Mouse (Mus musculus) left cerebral cortex, postnatal 36 days (tissue): ENCODE measurements at regions not wholly inside any gene's neighbourhood (a gene's known extent, or its start where the extent isn't known, plus 50 kb on each side); places are given as distances from the start of the nearest gene placed in this dataset.

Experiments
- DNase-seq, 2 experiments: peaks; one replicate each; pipeline ENCODE4 v3.0.0; 2021 to 2022; ENCODE audit warnings: low spot score in 2 of 2, mixed read lengths in 1 of 2
- intact Hi-C: fragments of 180-260 bp; cut with DNase I; formaldehyde crosslinking; loops from one replicate; pipeline ENCODE4 v1.15.1; 2025

GRCm38 (mm10) chr6:117407206-117407858, 239.0 kb downstream of the Cxcl12 start:
- intact Hi-C loops, result no loop called here
- no peak for DNase-seq

GRCm38 (mm10) chr6:117407953-117408352, 239.6 kb downstream of the Cxcl12 start:
- intact Hi-C loops, result no loop called here
- no peak for DNase-seq

DNA sequence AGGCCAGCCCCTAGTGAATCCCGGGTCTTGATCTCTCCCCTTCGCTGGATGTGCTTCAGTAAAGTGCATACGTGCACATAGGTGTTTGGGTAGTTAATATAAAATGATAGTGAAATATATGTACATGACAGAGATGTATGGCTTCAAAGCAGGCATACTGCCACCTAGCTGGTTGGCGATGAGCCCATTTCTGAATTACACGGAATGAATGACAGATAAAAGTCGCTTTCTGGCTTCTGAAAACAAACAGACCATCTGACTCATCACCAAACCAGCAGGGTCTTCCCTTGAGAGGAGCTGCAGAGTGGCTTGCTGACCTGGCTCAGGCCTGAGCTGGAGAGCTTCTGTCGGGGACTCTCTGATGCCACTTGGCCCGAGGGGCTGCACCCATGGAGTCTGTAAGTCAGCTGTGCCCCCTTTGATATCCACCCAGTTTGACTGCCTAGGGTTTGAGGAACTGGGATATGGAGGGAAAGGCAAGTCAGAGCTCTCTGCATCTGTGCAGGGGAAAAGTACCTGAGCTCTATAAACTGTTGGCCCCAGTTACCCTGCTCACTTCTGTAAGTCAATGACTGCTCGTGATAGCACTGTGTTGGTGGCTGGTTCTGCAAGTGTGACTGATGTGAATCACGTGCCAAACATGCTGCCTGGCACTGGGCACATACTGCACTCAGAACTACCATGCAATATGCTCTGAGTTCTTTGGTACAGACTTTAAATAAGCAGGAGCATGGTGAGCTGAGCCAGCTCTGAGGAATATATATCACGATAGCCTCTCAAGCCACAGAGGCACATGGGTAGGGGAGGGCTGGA, 240.8 kb downstream of the Cxcl12 start:
- DNase-seq, result no peak
- intact Hi-C loops, result no loop called here

DNA sequence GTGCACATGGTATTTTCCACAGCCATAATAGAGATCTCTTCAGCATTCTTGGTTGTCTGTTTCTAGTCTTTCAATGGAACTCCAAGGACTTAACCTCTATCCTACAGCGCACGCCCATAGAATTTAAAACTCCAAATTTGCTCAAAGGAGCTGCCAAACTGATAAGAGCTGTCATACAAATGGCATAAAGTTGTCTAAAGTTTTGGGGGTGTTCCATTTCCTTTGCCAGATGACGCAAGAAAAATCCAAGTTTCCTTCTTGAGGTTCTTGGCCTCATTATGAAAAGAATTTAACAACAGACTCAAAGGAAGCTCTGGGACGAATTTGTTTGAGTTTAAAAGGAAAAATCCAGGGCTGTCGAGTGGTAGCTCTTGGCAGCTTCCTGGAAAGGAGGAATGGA, 246.6 kb downstream of the Cxcl12 start:
- no peak for DNase-seq
- intact Hi-C loops, result no loop called here

DNA sequence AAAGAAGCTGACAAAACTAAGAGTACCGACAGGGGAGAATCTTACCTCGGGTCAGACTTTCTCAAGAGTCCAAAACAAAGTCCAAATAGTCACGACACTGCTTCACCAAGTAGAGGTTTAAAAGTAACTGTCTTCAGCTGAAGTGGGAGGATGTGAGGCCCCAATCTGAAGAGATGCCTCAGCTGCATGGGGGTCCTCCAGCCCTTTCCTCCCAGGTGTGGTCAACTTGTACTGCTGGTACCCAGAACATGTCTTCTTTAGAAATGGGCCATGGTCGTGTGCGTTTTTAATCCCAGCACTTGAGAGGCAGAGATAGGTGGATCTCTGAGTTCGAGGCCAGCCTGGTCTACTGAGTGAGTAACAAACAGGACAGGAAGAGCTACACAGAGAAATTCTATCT, 247.6 kb downstream of the Cxcl12 start:
- no peak for DNase-seq
- intact Hi-C loops, result no loop called here

DNA sequence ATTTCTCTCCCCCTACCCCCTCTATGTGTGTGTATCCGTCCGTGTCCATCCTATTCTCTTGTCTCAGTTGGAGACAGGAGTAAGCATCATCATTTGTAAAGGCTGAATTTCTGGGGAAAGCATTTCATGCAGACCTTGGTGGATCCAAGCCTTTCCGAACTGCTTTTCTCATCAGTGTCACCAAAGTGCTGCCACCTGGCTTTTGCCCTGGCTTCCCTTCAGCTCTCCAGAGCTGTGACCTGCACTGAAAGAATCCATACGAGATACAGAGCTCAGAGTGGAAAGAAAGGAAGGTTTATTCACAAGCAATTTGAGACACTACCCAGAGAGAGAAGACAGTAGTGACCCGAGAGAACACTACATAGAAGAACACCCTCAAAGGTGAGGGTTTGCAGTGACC, 248.1 kb downstream of the Cxcl12 start:
- DNase-seq, result no peak
- intact Hi-C loops, result no loop called here

DNA sequence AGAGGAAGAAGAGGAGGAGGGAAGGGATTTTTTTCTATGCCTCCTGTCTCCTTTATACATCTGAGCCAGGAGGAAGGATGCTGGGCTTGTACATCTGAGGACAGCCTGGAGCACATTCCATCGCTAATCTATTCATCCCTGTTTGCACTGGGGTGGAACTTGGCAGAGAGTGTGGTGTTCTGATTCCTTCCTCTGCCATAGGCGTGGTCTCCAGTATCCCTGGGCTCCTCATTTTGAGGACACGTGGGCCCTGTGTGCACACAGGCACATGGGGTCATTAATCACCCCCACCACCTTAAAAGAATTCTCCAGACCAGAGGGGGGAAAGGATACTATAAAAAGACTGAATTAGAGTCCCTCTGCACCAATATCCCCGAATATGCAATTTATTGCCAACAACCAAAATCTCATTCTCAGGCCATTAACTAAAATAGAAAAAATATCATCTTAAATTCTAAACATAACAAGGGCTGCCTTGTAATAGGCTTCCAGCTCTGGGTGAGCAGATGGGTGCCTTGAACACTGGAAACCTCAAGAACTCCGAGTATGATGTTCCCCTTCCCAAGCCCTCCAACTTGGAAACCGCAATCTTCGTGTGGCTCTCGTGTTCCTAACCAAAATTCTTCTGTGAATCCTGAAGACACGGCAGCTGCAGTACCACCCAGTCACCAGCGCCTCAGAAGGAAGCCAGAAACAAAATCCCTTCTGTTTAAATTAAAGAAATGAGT, 254.7 kb downstream of the Cxcl12 start:
- intact Hi-C loops, result no loop called here
- DNase-seq, result no peak

DNA sequence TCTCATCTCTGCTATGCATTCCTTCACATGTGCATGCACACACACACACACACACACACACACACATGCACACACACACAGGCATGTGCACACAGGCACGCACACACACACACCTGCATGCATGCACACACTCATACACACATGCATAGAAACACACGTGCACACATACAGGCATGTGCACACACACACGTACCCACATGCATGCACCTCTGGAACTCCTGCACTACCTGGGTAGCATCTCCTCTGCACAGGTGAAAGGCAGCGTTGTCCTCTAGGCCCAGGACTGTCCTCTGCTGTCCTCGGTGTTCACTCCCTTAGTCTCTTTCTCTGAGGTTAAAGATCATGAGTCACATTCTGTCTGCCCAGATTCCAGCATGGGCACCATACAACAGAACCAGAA, 258.0 kb downstream of the Cxcl12 start:
- intact Hi-C loops, result no loop called here
- no peak for DNase-seq

GRCm38 (mm10) chr6:117427351-117428142, 259.2 kb downstream of the Cxcl12 start:
- intact Hi-C loops, result no loop called here
- no peak for DNase-seq

DNA sequence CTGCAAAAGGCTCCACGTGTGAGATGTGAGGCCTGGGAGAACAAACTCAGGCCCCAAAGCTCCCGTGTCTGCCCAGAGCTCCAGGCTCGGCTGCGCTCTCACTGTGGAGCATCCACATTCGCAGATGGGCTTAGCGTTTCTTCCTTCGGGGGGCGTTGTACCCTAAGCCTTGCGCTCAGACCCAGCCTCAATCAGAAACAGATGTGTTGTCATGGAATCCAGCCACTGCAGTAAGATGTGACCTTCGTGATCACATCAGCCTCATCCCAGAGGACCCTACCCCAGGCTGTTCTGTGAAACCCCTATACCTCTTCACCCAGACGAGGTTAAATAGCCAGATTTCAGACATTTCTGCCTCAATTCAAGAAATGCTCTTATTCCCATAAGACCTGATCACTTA, 260.1 kb downstream of the Cxcl12 start:
- no peak for DNase-seq
- intact Hi-C loops, result no loop called here

GRCm38 (mm10) chr6:117430876-117431781, 262.8 kb downstream of the Cxcl12 start:
- peak; percentile 56 to 60 for DNase-seq
- intact Hi-C loops, result no loop called here

GRCm38 (mm10) chr6:117436851-117437250, 268.5 kb downstream of the Cxcl12 start:
- intact Hi-C loops, result no loop called here
- no peak for DNase-seq

GRCm38 (mm10) chr6:117437411-117438101, 269.2 kb downstream of the Cxcl12 start:
- intact Hi-C loops, result no loop called here
- no peak for DNase-seq

- intact Hi-C loops, result no loop called here
- DNase-seq, result no peak
These were observed 280.3 kb downstream of the Cxcl12 start for GRCm38 (mm10) chr6:117448652-117449051.

DNA sequence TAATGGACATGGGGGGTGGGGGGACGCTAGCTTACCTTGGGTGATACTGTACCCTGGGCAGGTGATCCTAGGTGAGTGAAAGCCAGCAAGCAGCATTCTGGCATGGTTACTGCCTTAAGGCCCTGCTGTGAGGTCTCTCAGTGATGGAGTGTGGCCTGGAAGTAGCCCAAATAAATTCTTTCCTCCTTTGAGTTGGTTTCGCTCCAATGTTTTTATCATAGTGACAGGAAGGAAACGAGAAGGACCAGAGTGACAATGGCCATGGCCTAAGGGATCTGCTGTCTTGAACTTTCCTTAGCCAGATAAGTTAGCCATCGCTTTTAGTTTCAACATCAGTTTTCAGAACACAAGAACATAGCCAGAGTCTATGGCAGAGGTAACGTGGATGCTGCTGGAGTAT, 282.7 kb downstream of the Cxcl12 start:
- intact Hi-C loops, result no loop called here
- DNase-seq, result no peak

- intact Hi-C loops, result no loop called here
- no peak for DNase-seq
These were observed 291.9 kb downstream of the Cxcl12 start for GRCm38 (mm10) chr6:117460193-117460592.

DNA sequence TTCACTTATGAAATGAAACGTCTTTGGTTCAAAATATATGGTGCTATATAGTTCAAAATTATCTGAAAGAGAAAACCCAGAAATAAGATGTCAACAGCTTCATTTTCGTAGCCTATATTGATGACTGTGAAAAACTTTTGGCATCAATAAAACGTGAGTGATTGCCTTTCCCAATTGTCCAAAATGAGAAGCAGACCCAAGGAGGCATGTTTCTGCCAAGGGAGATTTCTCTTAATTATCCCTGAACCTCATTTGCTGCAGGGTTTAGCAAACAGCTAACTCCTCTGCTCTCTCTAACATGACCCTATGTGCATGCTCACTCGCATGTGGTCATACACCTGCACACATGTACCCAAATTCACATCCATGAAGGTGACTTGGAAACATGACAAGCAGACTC, 296.8 kb downstream of the Cxcl12 start:
- intact Hi-C loops, result no loop called here
- no peak for DNase-seq

DNA sequence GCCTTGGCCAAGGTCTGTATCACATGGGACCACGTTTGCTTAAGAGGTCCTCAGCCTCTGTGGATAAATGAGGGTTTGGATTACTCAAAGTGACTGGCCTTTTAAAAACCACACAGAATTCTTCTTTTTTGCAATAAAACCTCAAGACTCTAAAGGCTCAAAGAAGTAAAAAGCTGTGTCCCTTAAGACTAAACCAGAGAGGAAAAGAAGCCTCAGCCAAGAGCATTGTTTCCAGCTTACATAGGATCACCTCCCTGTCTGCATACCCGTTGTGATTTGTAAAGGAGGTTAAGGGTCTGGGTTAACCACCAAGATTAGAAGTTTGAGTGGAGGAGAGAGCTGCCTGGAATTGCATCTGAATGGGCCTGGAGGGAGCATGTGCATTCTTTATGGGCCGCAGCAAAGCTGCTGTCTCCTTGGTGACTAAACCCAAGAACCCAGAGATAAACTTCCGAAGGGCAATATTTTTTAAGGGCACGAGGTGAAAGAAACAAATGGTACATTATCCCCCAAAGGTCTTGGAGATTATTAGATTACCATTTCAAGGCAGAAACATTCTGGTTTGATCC, 297.4 kb downstream of the Cxcl12 start:
- no peak for DNase-seq
- intact Hi-C loops, result no loop called here
